Mouse (Mus musculus) limb, embryonic 13.5 days (tissue): Measurements from ENCODE around the gene Gdf2. TPM values are rescaled to one million over a fixed set of nuclear protein-coding genes. Genes with fewer than 3 reads are reported as not detected.
A peak's percentile ranks its signal among the peaks of the same experiment; 100 is the strongest.

ENCODE experiments used
- ATAC-seq: fragments of 200-750 bp; cut with Nextera tagmentation; 2 replicates; pipeline ENCODE4 v1.8.0; 2017; ENCODE audit warnings: low read depth, moderate number of reproducible peaks, moderate TSS enrichment; ENCODE audit not compliant: low FRiP score
- H3K27ac ChIP-seq: fragments of 300-500 bp; sonication (generic); 2 replicates; pipeline ENCODE4 v1.5.1; 2015; ENCODE audit warnings: inconsistent platforms, mild to moderate bottlenecking, moderate library complexity
- H3K27me3 ChIP-seq: fragments of 300-500 bp; sonication (generic); 2 replicates; pipeline ENCODE4 v1.6.1; 2015; ENCODE audit warnings: mild to moderate bottlenecking, inconsistent platforms
- H3K36me3 ChIP-seq: fragments of 300-500 bp; sonication (generic); 2 replicates; pipeline ENCODE4 v1.6.1; 2015; ENCODE audit warnings: inconsistent platforms, mild to moderate bottlenecking, moderate library complexity
- H3K4me1 ChIP-seq: fragments of 300-500 bp; sonication (generic); 2 replicates; pipeline ENCODE4 v1.6.1; 2015; ENCODE audit warnings: inconsistent platforms
- H3K4me2 ChIP-seq: fragments of 300-500 bp; sonication (generic); replicated peaks from 2 replicates; pipeline ENCODE4 v1.6.1; 2015; ENCODE audit warnings: inconsistent platforms, mild to moderate bottlenecking, moderate library complexity
- H3K4me3 ChIP-seq: fragments of 300-500 bp; sonication (generic); 2 replicates; pipeline ENCODE4 v1.5.1; 2015; ENCODE audit warnings: moderate library complexity, mild to moderate bottlenecking, inconsistent platforms
- H3K9ac ChIP-seq: fragments of 300-500 bp; sonication (generic); 2 replicates; pipeline ENCODE4 v1.6.1; 2015; ENCODE audit warnings: mild to moderate bottlenecking, inconsistent platforms
- H3K9me3 ChIP-seq: fragments of 300-500 bp; sonication (generic); 2 replicates; pipeline ENCODE4 v1.6.1; 2016; ENCODE audit warnings: inconsistent platforms
- WGBS: fragments of 180-500 bp; shearing (Covaris S2); methylation state at CpG from one replicate; pipeline ENCODE4 v1.1.7; 2015; 5-methylcytosine and 5-hydroxymethylcytosine counted together
- polyA plus RNA-seq: library from polyadenylated mRNA; unstranded; fragments of >200 nt; fragmentation: Nextera tagmentation; extraction: Ambion mirVana; gene quantifications from 2 replicates; pipeline ENCODE4 v1.2.1, GENCODE M21; 2015

Gene Gdf2
- polyA plus RNA-seq, 1 experiment from 2014 or later: not detected

GRCm38 (mm10) chr14:33923168-33924070 lies 17.4 kb upstream of the Gdf2 start, which contains the start of gene Gdf10:
Gdf10 (plus strand) TSS chr14:33923587.
- Histone ChIP-seq H3K4me3 (peak within 1 kb of the TSS; percentile 59), H3K4me1 (peaks cover 74% of the 10 kb centered on the region), H3K27ac (peak within 1 kb of the TSS; percentile 83), H3K36me3 (no peaks in the 10 kb centered on the region), H3K9ac (peak within 1 kb of the TSS; percentile 84), H3K4me2 (peak within 1 kb of the TSS; percentile 89), H3K9me3 (no peaks in the 10 kb centered on the region), H3K27me3 (peaks cover 42% of the 10 kb centered on the region)
- under 1% methylated on average over 73 of the region's 85 CpGs for WGBS
- ATAC-seq: peak; percentile 63

- peaks cover 57% of the 10 kb centered on the region for H3K27me3 ChIP-seq
- H3K27ac ChIP-seq: no peak overlapping the region
- no peak for ATAC-seq
- H3K36me3 ChIP-seq: peaks cover 39% of the 10 kb centered on the region
- no peak overlapping the region for H3K9ac ChIP-seq
- H3K9me3 ChIP-seq: no peaks in the 10 kb centered on the region
- no peak overlapping the region for H3K4me3 ChIP-seq
- peaks cover 32% of the 10 kb centered on the region for H3K4me1 ChIP-seq
- 47% methylated on average over 17 of the region's 17 CpGs for WGBS
- peak overlapping the region; percentile 9; the same call in 1 of the 2 replicates for H3K4me2 ChIP-seq
Observed at GRCm38 (mm10) chr14:33931853-33932252, 9.0 kb upstream of the Gdf2 start.

GRCm38 (mm10) chr14:33932935-33933703 lies 7.7 kb upstream of the Gdf2 start:
- Histone ChIP-seq H3K27me3 (peaks cover 55% of the 10 kb centered on the region), H3K4me3 (no peak overlapping the region), H3K4me2 (no peak overlapping the region), H3K27ac (no peak overlapping the region; the same call in 1 of the 2 replicates), H3K9ac (no peak overlapping the region), H3K4me1 (peaks cover 27% of the 10 kb centered on the region), H3K36me3 (peaks cover 39% of the 10 kb centered on the region), H3K9me3 (no peaks in the 10 kb centered on the region)
- WGBS: 59% methylated on average over 10 of the region's 10 CpGs
- ATAC-seq: peak; percentile 28; the same call in 1 of the 2 replicates

GRCm38 (mm10) chr14:33933778-33934317 lies 7.0 kb upstream of the Gdf2 start:
- Histone ChIP-seq H3K4me1 (peaks cover 21% of the 10 kb centered on the region), H3K36me3 (peaks cover 39% of the 10 kb centered on the region), H3K4me2 (no peak overlapping the region), H3K27me3 (peaks cover 47% of the 10 kb centered on the region), H3K9ac (no peak overlapping the region), H3K27ac (no peak overlapping the region), H3K9me3 (no peaks in the 10 kb centered on the region), H3K4me3 (no peak overlapping the region)
- 38% methylated on average over 5 of the region's 5 CpGs for WGBS
- ATAC-seq: no peak

- no peak overlapping the region for H3K4me3 ChIP-seq
- H3K4me2 ChIP-seq: peak overlapping the region; percentile 49
- no peak for ATAC-seq
- peaks cover 23% of the 10 kb centered on the region for H3K36me3 ChIP-seq
- H3K4me1 ChIP-seq: peaks cover 4% of the 10 kb centered on the region; the same call in 1 of the 2 replicates
- no peak overlapping the region for H3K9ac ChIP-seq
- H3K9me3 ChIP-seq: no peaks in the 10 kb centered on the region
- 22% methylated on average over 9 of the region's 9 CpGs for WGBS
- no peak overlapping the region for H3K27ac ChIP-seq
- H3K27me3 ChIP-seq: peaks cover 18% of the 10 kb centered on the region
Observed at GRCm38 (mm10) chr14:33939117-33939516, 1.7 kb upstream of the Gdf2 start.

- H3K4me1 ChIP-seq: peaks cover 4% of the 10 kb centered on the region; the same call in 1 of the 2 replicates
- 72% methylated on average over 5 of the region's 5 CpGs for WGBS
- ATAC-seq: no peak
Observed at GRCm38 (mm10) chr14:33942222-33942621, 1.4 kb downstream of the Gdf2 start.

GRCm38 (mm10) chr14:33946125-33946524 lies 5.3 kb downstream of the Gdf2 start:
- Histone ChIP-seq H3K4me1 (peaks cover 4% of the 10 kb centered on the region; the same call in 1 of the 2 replicates), H3K36me3 (no peaks in the 10 kb centered on the region), H3K9ac (no peak overlapping the region), H3K9me3 (no peaks in the 10 kb centered on the region), H3K27me3 (no peaks in the 10 kb centered on the region; the same call in none of the 2 replicates), H3K4me2 (no peak overlapping the region), H3K27ac (no peak overlapping the region), H3K4me3 (no peak overlapping the region)
- no peak for ATAC-seq
- 83% methylated on average over 6 of the region's 6 CpGs for WGBS

More at GRCm38 (mm10) chr14:33942222-33942621, 1.4 kb downstream of the Gdf2 start:
- H3K9ac ChIP-seq: no peak overlapping the region
- H3K27me3 ChIP-seq: peaks cover 5% of the 10 kb centered on the region
- H3K9me3 ChIP-seq: no peaks in the 10 kb centered on the region
- H3K4me2 ChIP-seq: no peak overlapping the region
- H3K4me3 ChIP-seq: no peak overlapping the region
- H3K36me3 ChIP-seq: no peaks in the 10 kb centered on the region
- no peak overlapping the region for H3K27ac ChIP-seq

GRCm38 (mm10) chr14:33952233-33952981 lies 11.6 kb downstream of the Gdf2 start:
- no peaks in the 10 kb centered on the region for H3K4me1 ChIP-seq
- H3K36me3 ChIP-seq: no peaks in the 10 kb centered on the region
- H3K27me3 ChIP-seq: 0 out of 2 replicates have a peak, but pooled peaks cover under 1% of the 10 kb centered on the region
- no peak overlapping the region for H3K4me3 ChIP-seq
- ATAC-seq: no peak
- 43% methylated on average over 6 of the region's 6 CpGs for WGBS
- no peak overlapping the region for H3K9ac ChIP-seq
- H3K9me3 ChIP-seq: no peaks in the 10 kb centered on the region
- H3K4me2 ChIP-seq: no peak overlapping the region
- no peak overlapping the region for H3K27ac ChIP-seq

- H3K4me2 ChIP-seq: no peak within 1 kb of the TSS
- H3K9ac ChIP-seq: no peak within 1 kb of the TSS
- H3K27me3 ChIP-seq: 0 out of 2 replicates have a peak, but pooled peaks cover 12% of the 10 kb centered on the region
- no peak within 1 kb of the TSS for H3K4me3 ChIP-seq
- no peaks in the 10 kb centered on the region for H3K9me3 ChIP-seq
- no peak within 1 kb of the TSS for H3K27ac ChIP-seq
- H3K36me3 ChIP-seq: no peaks in the 10 kb centered on the region
- WGBS: 86% methylated on average over 5 of the region's 5 CpGs
- no peaks in the 10 kb centered on the region for H3K4me1 ChIP-seq
- no peak for ATAC-seq
Observed at GRCm38 (mm10) chr14:33953761-33954160, 12.9 kb downstream of the Gdf2 start, which contains the start of gene Rbp3. Rbp3 (plus strand) TSS chr14:33954003.

GRCm38 (mm10) chr14:33956055-33956454 lies 15.2 kb downstream of the Gdf2 start:
- Histone ChIP-seq H3K4me2 (no peak overlapping the region), H3K4me1 (no peaks in the 10 kb centered on the region), H3K36me3 (no peaks in the 10 kb centered on the region), H3K9me3 (no peaks in the 10 kb centered on the region), H3K4me3 (no peak overlapping the region), H3K27ac (no peak overlapping the region), H3K9ac (no peak overlapping the region), H3K27me3 (0 out of 2 replicates have a peak, but pooled peaks cover 12% of the 10 kb centered on the region)
- no peak for ATAC-seq
- 79% methylated on average over 13 of the region's 13 CpGs for WGBS

GRCm38 (mm10) chr14:33958186-33958585 lies 17.3 kb downstream of the Gdf2 start:
- no peak overlapping the region for H3K4me3 ChIP-seq
- H3K4me1 ChIP-seq: no peaks in the 10 kb centered on the region
- WGBS: 93% methylated on average over 4 of the region's 4 CpGs
- 0 out of 2 replicates have a peak, but pooled peaks cover 12% of the 10 kb centered on the region for H3K27me3 ChIP-seq
- H3K9ac ChIP-seq: no peak overlapping the region
- no peaks in the 10 kb centered on the region for H3K36me3 ChIP-seq
- no peak overlapping the region for H3K4me2 ChIP-seq
- H3K9me3 ChIP-seq: no peaks in the 10 kb centered on the region
- no peak for ATAC-seq
- no peak overlapping the region for H3K27ac ChIP-seq
